Mouse (Mus musculus) c-Kit-positive CD71-positive TER-119-positive erythroid progenitor cells, embryonic 14.5 days (primary cell): ENCODE data around the gene Ovca2.

Source experiments
- DNase-seq: peaks from one replicate; pipeline ENCODE4 v3.0.0-alpha.2; 2013; ENCODE audit warnings: low spot score

Gene Ovca2

GRCm38 (mm10) chr11:75169405-75170080 lies 9.1 kb downstream of the Ovca2 start, which contains the start of gene Hic1:
TSS of gene Hic1 (minus strand) at chr11:75169519.
- no peak for DNase-seq

DNA sequence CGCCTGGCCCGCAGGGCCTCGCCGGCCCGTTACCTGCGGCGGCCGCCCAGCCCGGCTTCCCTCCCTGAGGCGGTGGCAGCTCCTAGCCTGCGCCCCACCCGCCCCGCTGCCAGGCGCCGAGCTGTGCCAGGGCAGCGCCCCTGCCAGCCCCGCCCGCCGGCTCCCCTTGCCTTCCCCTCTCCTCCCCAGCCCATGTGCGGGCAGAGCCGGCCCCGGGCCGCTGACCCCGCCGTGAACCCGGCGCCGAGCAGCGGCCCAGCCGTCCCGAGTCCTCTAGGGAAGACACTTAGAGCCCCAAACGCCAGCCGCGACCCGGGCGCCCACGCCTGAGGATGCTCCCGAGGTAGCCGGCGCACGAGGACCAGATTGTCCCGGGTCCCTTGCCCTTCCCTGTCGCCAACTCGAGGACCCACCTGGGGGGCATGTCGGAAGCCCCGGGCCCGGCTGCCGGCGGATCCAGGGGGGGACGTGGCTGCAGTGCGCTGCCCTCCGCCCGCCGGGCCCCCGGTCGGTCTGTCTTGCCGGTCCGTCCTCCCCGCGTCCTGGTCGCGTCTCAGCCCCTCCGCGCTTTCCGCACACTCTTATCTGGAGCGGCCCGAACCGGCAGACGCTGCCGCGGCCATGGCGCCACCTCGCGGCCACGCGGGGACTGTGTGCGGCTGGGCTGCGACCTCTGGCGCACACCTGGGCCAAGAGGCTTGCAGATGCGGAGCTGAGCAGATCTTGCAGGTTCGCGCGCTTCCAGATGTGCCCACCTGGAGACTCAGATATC lies 9.9 kb downstream of the Ovca2 start:
- DNase-seq: peak; percentile 61

- no peak for DNase-seq
Measured at GRCm38 (mm10) chr11:75167643-75168589, 10.7 kb downstream of the Ovca2 start.

GRCm38 (mm10) chr11:75166861-75167642 lies 11.6 kb downstream of the Ovca2 start:
- no peak for DNase-seq

- no peak for DNase-seq
Measured at GRCm38 (mm10) chr11:75166193-75166842, 12.3 kb downstream of the Ovca2 start.

DNA sequence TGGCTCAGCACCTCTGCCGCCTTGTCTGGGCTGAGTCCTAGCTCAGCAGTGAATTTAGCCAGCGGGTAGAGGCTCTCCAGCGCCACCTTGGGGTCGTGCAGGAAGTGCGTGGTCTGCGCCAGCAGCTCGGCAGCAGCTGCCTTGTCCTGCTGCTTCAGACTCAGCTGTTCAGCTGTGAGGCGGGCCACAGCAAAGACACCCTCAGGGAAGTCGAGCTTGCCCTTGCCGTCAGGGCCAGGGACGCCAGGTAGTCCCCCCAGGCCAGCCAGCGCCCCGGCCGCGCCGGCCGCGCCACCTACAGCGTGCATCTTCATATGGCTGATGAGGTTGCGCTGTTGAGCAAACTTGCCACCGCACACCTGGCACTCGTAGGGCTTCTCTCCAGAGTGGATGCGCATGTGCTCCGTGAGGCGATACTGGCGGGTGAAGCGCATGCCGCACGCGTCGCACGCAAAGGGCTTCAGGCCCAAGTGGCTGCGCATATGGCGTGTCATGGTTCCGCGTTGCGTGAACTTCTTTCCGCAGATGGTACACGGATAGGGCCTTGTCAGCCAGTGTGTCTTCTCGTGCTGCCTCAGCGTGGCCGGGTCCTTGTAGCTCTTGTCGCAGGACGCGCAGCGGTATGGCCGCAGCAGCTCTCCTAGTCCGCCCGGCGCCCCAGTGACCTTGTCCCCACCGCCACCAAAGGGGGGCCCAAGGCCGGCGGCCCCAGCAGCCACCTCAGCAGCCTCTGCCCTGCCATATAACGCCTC lies 13.0 kb downstream of the Ovca2 start:
- peak; percentile 55 for DNase-seq

DNA sequence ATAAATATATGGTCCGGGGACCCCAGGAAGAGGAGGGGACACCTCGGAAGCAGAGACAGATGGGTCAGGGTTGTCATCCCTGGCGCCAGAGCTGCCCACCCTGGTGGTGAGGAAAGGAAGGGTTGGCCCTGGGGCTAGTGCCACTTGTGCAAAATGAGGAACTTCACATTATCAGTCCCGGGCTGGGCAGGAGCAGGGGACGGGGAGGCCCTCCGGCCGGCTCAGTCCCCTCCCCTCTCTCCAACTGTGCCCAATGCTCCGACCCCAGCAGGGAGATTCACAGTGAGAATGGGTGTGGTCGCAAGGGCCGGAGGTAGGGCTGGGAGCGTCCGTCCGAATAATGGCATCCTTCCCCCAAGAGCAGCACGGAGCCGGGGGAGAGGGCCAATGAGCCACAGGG lies 13.9 kb downstream of the Ovca2 start:
- no peak for DNase-seq

GRCm38 (mm10) chr11:75164051-75164450 lies 14.6 kb downstream of the Ovca2 start:
- DNase-seq: no peak

DNA sequence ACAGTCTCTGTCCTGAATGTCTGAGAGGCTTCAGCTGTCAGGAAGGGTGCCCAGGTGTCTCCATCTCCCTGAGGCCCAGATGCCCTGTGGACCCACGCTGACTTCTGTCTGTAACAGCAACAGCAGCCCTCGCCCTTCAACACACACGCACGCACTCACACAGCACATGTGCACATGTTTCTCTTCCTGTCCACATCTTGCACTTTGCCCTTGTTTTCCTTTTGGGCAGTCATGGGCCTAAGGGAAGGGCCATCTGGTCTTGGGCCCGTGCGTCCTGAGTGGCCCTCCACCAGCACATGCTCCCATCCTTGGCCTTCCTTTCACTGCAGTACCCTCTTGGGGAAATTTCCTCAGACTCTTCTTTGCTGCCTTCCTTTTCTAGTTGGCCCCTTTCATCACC lies 15.3 kb downstream of the Ovca2 start:
- no peak for DNase-seq

GRCm38 (mm10) chr11:75162591-75163080 lies 16.0 kb downstream of the Ovca2 start:
- no peak for DNase-seq

- DNase-seq: no peak
Measured at GRCm38 (mm10) chr11:75161417-75162008, 17.1 kb downstream of the Ovca2 start.

DNA sequence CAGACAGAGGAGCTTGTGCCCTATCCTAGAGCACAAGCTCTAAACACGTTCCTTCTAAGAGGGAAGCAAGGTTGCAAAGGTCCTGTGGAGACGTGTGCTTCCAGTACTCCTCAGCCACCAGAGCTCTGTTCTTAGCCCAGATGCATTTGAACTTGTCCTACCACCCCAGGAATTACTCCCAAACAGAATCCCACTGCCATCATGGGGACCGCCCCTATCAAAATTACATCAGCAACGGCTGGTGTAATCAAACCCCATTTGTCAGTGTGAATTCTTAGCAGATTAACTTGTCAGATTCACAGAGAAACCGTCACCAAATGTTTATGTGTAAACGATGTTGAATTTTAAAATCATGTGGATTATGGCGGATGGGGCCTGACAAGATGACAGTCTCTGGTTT lies 17.7 kb downstream of the Ovca2 start:
- DNase-seq: no peak

- no peak for DNase-seq
Measured at GRCm38 (mm10) chr11:75159564-75159963, 19.1 kb downstream of the Ovca2 start.

DNA sequence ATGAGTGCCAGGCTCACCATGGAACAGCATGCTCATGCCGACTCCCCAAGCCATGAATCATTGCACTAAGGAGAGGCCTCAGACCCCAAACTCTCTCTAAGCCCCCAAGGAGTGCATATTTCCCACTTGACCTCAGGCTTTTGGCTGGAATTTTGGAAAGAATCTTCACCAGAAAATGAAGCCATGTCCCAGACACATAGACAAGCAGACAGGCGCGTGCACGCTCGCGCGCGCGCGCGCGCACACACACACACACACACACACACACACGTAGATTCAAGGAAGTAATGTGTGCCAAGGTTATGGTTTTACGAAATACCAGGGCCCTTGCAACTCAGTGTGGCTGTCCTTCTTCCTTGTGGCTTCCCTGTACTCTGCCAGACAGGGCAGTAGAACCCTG lies 20.2 kb downstream of the Ovca2 start:
- DNase-seq: no peak

- DNase-seq: no peak
Measured at GRCm38 (mm10) chr11:75157901-75158300, 20.7 kb downstream of the Ovca2 start.

DNA sequence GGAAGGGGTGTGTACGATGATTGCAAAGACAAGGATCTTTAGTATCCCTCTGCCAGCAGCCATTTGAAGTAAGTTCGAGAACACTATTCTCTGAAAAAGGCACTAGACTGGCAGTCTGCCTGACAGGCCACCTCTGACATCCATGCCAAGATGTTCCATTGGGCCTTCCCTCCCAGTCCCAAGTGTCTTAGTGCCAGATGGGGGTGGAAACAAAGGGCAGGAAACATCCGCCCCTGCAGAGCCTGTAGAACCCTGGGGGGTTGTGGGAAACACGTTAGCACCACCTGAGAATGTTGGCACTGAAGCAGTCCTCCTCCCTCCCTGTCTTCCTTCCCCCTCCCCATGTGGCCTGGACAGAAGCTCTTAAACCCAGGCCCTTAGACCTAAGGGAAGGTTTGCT lies 21.6 kb downstream of the Ovca2 start:
- no peak for DNase-seq

DNA sequence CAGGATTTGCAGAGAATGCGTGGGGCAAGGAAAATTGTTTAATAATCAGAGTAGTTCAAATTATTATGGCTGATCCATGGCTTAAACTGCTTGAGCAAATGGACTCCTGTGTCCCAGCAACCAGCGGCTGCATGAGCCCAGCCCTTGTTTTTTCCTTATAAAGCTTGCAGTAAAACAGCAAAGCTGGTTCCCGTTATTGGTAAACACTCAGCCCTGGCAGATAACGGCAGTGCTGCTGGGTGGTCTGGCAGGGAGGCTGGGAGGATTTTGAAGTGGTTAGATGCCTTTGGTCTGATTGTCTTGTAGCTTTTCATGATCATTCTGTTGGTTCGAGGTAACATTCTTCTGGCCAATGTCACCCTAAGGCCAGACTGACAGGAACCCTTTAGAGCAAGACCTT lies 22.2 kb downstream of the Ovca2 start:
- DNase-seq: no peak

GRCm38 (mm10) chr11:75155985-75156384 lies 22.6 kb downstream of the Ovca2 start:
- no peak for DNase-seq

- DNase-seq: no peak
Measured at GRCm38 (mm10) chr11:75154053-75154585, 24.5 kb downstream of the Ovca2 start.
